Mouse (Mus musculus) heart, postnatal 0 days (tissue): ENCODE data around the gene Ddn. TPM values are rescaled to one million over a fixed set of nuclear protein-coding genes. Genes with fewer than 3 reads are reported as not detected.

Source experiments
- ATAC-seq: fragments of 200-750 bp; cut with Nextera tagmentation; 2 replicates; pipeline ENCODE4 v1.8.0; 2017; ENCODE audit warnings: low read depth, moderate number of reproducible peaks, moderate library complexity; ENCODE audit not compliant: insufficient read depth
- DNase-seq: peaks from one replicate; pipeline ENCODE4 v3.0.0-alpha.2; 2016; ENCODE audit warnings: low spot score
- H3K27ac ChIP-seq: fragments of 300-500 bp; sonication (generic); 2 replicates; pipeline ENCODE4 v1.5.1; 2014; ENCODE audit warnings: low read depth, mild to moderate bottlenecking
- H3K27me3 ChIP-seq: fragments of 300-500 bp; sonication (generic); 2 replicates; pipeline ENCODE4 v1.6.1; 2014; ENCODE audit warnings: low read length, mixed read lengths; ENCODE audit not compliant: control insufficient read depth, insufficient read depth
- H3K36me3 ChIP-seq: fragments of 300-500 bp; sonication (generic); replicated peaks from 2 replicates; pipeline ENCODE4 v1.6.1; 2014; ENCODE audit warnings: low read length, mixed read lengths; ENCODE audit not compliant: control insufficient read depth, insufficient read depth
- H3K4me1 ChIP-seq: fragments of 300-500 bp; sonication (generic); 2 replicates; pipeline ENCODE4 v1.6.1; 2014; ENCODE audit warnings: antibody characterized with exemption; ENCODE audit not compliant: control insufficient read depth, insufficient read depth
- H3K4me2 ChIP-seq: fragments of 300-500 bp; sonication (generic); 2 replicates; pipeline ENCODE4 v1.6.1; 2014; ENCODE audit warnings: low read depth, mild to moderate bottlenecking, low read length, moderate library complexity
- H3K4me3 ChIP-seq: fragments of 300-500 bp; sonication (generic); 2 replicates; pipeline ENCODE4 v1.5.1; 2014; ENCODE audit warnings: low read depth, low read length
- H3K9ac ChIP-seq: fragments of 300-500 bp; sonication (generic); replicated peaks from 2 replicates; pipeline ENCODE4 v1.6.1; 2014; ENCODE audit warnings: low read depth, low read length, mixed read lengths
- H3K9me3 ChIP-seq: fragments of 300-500 bp; sonication (generic); replicated peaks from 2 replicates; pipeline ENCODE4 v1.6.1; 2016; ENCODE audit warnings: low read length; ENCODE audit not compliant: control insufficient read depth
- CTCF ChIP-seq: IDR thresholded peaks from 2 replicates; pipeline ENCODE4 v1.5.1; 2016; ENCODE audit warnings: antibody characterized with exemption, control low read depth, low read depth
- EP300 ChIP-seq: IDR thresholded peaks from 2 replicates; pipeline ENCODE4 v1.6.1; 2016; ENCODE audit warnings: antibody characterized with exemption, low read depth
- WGBS: fragments of 180-500 bp; shearing (Covaris S2); extraction: QIAGEN DNeasy Blood & Tissue Kit; methylation state at CpG from one replicate; pipeline ENCODE4 v1.1.7; 2014; 5-methylcytosine and 5-hydroxymethylcytosine counted together
- polyA plus RNA-seq: library from polyadenylated mRNA; unstranded; fragments of >200 nt; fragmentation: Nextera tagmentation; extraction: Ambion mirVana; gene quantifications from 2 replicates; pipeline ENCODE4 v1.2.1, GENCODE M21; 2015
- total RNA-seq: library from RNA; depleted of rRNA; stranded (reverse); fragments of >200 nt; gene quantifications from 2 replicates; pipeline ENCODE4 v1.2.3, GENCODE M21; 2014; ENCODE audit warnings: low replicate concordance; rRNA removed

The Ddn gene
- total RNA-seq (1.4 and 1.9 TPM in 2 replicates), polyA plus RNA-seq (0.11 TPM in 2 replicates)

DNA sequence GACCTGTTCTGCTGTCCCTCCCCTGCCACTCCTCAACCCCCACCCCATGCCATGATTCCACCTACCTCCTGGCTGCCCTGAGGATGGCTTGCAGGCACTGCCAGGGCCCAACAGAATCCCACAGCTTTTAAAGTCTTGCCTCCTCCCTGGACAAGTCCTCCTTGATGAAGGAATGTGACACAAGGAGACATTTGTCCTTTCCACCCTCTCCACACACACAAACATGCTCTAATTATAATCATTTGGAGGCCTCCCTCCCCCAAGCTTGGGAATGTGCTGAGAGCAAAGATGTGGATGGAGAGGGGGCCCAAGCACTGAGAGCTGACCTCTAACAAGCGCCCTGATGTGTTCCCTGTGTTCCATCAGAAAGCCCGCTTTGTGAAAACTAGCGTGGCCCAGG lies at the start of gene Ddn:
Gene Ddn, minus strand, starts transcription at position 101 of the 400 bp plus-strand sequence.
- Histone ChIP-seq H3K27me3 (peaks cover 49% of the 10 kb centered on the region), H3K4me3 (peak within 1 kb of the TSS; percentile 43), H3K9ac (peak within 1 kb of the TSS; percentile 15; the same call in 1 of the 2 replicates), H3K4me2 (peak within 1 kb of the TSS; percentile 68), H3K9me3 (no peaks in the 10 kb centered on the region), H3K36me3 (peaks cover 32% of the 10 kb centered on the region), H3K4me1 (peaks cover 28% of the 10 kb centered on the region), H3K27ac (no peak within 1 kb of the TSS)
- WGBS = 52% methylated on average over 3 of the region's 3 CpGs
- TF ChIP-seq CTCF = no peak
- no peak for TF ChIP-seq EP300
- DNase-seq (no peak), ATAC-seq (no peak)

DNA sequence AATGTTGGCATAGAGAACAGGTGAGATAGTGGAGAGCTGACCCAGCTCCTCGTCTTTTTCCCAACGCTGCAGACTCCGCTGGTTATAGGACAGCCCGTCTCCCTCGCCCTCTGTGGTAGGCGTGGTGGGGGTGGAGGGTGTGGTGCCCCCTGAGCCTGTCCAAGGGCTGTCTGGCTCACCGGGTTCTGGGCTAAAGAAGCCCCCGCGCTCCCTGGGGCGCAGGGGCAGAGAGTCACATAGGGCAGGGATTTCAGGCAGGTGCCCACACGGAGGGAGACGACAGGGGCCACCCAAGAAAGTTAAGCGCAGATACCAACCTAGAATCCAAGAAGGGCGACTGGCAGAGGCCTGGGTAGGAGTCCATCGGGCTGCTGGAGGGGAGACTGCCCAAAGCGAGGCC lies 44.9 kb upstream of the Ddn start:
- 85% methylated on average over 16 of the region's 16 CpGs for WGBS
- H3K4me3 ChIP-seq = no peak overlapping the region
- no peak for ATAC-seq
- H3K9ac ChIP-seq = no peak overlapping the region
- no peaks in the 10 kb centered on the region for H3K27me3 ChIP-seq
- no peak for DNase-seq
- TF ChIP-seq EP300 (no peak), CTCF (no peak)
- peaks cover 98% of the 10 kb centered on the region for H3K36me3 ChIP-seq
- no peaks in the 10 kb centered on the region for H3K9me3 ChIP-seq
- no peaks in the 10 kb centered on the region for H3K4me1 ChIP-seq
- H3K4me2 ChIP-seq = no peak overlapping the region
- H3K27ac ChIP-seq = no peak overlapping the region

DNA sequence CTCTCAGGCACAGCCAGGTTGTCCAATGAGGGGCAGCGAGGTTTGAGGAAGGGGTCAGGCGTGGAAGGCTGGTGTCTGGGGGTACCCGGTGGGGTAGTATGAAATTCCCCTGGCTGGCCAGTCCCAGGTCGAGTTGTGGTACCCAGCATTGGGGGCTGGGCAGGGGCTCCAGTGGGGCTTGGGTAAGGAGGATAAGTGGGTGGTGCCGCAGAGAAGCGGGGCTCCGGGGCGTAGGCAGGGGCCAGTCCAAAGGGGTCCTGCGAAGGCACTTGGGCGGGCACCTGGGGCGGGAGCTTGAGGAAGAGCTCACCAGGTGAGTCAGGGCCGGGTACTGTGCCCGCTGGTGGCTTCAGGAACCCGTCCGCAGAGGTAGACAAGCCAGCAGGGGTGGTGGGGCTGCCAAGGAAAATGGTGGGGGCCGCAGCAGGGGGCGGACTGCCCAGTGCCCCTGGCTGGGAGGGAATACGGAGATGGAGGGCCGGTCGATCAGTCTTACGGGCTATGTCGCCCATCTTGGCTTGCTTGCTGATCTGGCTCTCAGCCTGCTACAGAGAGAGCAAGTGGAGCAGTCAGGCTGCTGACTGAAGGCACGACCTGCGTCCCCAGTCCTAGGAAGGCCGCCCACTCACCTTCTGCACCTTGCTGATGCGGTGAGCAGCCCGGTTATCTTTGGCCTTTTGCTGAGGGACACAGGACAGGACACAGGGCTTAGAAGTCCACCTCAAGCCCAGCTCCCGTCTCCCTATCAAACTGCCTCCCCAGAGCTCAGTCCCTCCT lies 44.1 kb upstream of the Ddn start:
- no peak for TF ChIP-seq CTCF
- no peak for TF ChIP-seq EP300
- Histone ChIP-seq H3K4me2 (no peak overlapping the region), H3K36me3 (peaks cover 98% of the 10 kb centered on the region), H3K27ac (no peak overlapping the region), H3K27me3 (no peaks in the 10 kb centered on the region), H3K9ac (no peak overlapping the region), H3K9me3 (no peaks in the 10 kb centered on the region), H3K4me3 (no peak overlapping the region), H3K4me1 (no peaks in the 10 kb centered on the region)
- no peak for DNase-seq
- 86% methylated on average over 26 of the region's 28 CpGs for WGBS
- no peak for ATAC-seq

DNA sequence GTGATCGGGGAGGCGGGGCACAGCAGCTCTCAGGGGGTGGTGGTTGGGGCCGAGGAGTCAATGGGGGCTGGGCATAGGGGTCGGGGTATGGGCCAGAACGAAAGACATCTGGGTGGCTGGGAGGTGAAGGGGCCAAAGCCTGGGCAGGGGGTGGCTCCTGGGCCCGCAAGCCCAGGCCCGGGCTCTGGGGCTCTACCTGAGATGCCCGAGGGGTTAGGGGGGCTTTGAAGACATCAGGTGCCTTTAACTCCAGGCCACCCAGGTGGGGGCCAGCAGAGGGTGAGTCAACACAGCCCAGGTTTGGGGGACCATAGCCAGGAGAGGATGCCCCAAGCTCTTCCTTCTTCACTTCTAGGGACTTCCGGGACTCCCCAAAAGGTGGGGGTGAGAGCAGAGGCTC lies 43.4 kb upstream of the Ddn start:
- DNase-seq (no peak), ATAC-seq (0 out of 2 replicates have a peak, but pooled peaks have one; percentile 6)
- Histone ChIP-seq H3K4me3 (no peak overlapping the region), H3K4me2 (no peak overlapping the region), H3K9me3 (no peaks in the 10 kb centered on the region), H3K4me1 (no peaks in the 10 kb centered on the region), H3K27me3 (no peaks in the 10 kb centered on the region), H3K36me3 (peaks cover 98% of the 10 kb centered on the region), H3K27ac (no peak overlapping the region), H3K9ac (no peak overlapping the region)
- TF ChIP-seq EP300 (no peak), CTCF (no peak)
- WGBS = 91% methylated on average over 9 of the region's 9 CpGs

DNA sequence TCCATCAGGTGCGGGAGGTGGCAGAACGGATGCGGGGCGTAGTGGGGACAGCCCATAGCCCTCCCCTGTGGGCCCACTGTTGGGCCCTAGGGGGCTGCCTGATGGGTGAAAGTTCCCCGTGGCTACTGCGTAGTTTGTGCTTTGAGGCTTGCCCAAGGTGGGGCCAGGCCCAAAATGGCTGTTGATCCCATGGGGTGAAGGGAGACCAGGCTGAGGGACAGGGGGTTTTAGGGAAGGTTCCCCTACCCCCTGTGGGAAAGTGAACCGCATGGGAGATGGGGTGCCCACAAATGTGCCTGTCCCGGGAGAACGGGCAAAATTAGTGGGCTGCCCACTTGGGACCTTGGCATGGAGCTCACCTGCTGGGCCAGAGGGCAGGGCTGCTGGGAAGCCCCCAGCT lies 42.8 kb upstream of the Ddn start:
- Histone ChIP-seq H3K4me2 (no peak overlapping the region), H3K36me3 (peaks cover 98% of the 10 kb centered on the region), H3K27me3 (no peaks in the 10 kb centered on the region), H3K9me3 (no peaks in the 10 kb centered on the region), H3K27ac (no peak overlapping the region), H3K4me3 (no peak overlapping the region), H3K4me1 (no peaks in the 10 kb centered on the region), H3K9ac (no peak overlapping the region)
- ATAC-seq = no peak
- no peak for DNase-seq
- WGBS = 92% methylated on average over 9 of the region's 9 CpGs
- TF ChIP-seq EP300 (no peak), CTCF (no peak)
